Mouse (Mus musculus) kidney, embryonic 16.5 days (tissue): ENCODE results near the gene Shkbp1. TPM values are rescaled to one million over a fixed set of nuclear protein-coding genes. Genes with fewer than 3 reads are reported as not detected.
A peak's percentile ranks its signal among the peaks of the same experiment; 100 is the strongest.

Experiments used
- ATAC-seq: fragments of 200-750 bp; cut with Nextera tagmentation; 2 replicates; pipeline ENCODE4 v1.8.0; 2017; ENCODE audit warnings: moderate TSS enrichment; ENCODE audit not compliant: low FRiP score, low TSS enrichment
- H3K27ac ChIP-seq: fragments of 300-500 bp; sonication (generic); 2 replicates; pipeline ENCODE4 v1.5.1; 2014; ENCODE audit warnings: low read length
- H3K27me3 ChIP-seq: fragments of 300-500 bp; sonication (generic); 2 replicates; pipeline ENCODE4 v1.6.1; 2014; ENCODE audit warnings: low read length, control low read depth, mixed read lengths; ENCODE audit not compliant: insufficient read depth
- H3K36me3 ChIP-seq: fragments of 300-500 bp; sonication (generic); 2 replicates; pipeline ENCODE4 v1.6.1; 2014; ENCODE audit warnings: low read length, control low read depth, mixed read lengths; ENCODE audit not compliant: insufficient read depth
- H3K4me1 ChIP-seq: fragments of 300-500 bp; sonication (generic); 2 replicates; pipeline ENCODE4 v1.6.1; 2014; ENCODE audit warnings: low read length, control low read depth, mixed read lengths; ENCODE audit not compliant: insufficient read depth
- H3K4me2 ChIP-seq: fragments of 300-500 bp; sonication (generic); replicated peaks from 2 replicates; pipeline ENCODE4 v1.6.1; 2014; ENCODE audit warnings: low read depth, low read length
- H3K4me3 ChIP-seq: fragments of 300-500 bp; sonication (generic); 2 replicates; pipeline ENCODE4 v1.5.1; 2014; ENCODE audit warnings: mild to moderate bottlenecking, low read length
- H3K9ac ChIP-seq: fragments of 300-500 bp; sonication (generic); replicated peaks from 2 replicates; pipeline ENCODE4 v1.6.1; 2014; ENCODE audit warnings: low read length
- H3K9me3 ChIP-seq: fragments of 300-500 bp; sonication (generic); 2 replicates; pipeline ENCODE4 v1.6.1; 2016; ENCODE audit warnings: low read length, control low read depth
- WGBS: fragments of 180-500 bp; shearing (Covaris S2); extraction: QIAGEN DNeasy Blood & Tissue Kit; methylation state at CpG from one replicate; pipeline ENCODE4 v1.1.7; 2014; 5-methylcytosine and 5-hydroxymethylcytosine counted together
- polyA plus RNA-seq: library from polyadenylated mRNA; unstranded; fragments of >200 nt; fragmentation: Nextera tagmentation; extraction: Ambion mirVana; gene quantifications from 2 replicates; pipeline ENCODE4 v1.2.1, GENCODE M21; 2015

Gene Shkbp1
- polyA plus RNA-seq, 1 experiment from 2014 or later, result 51.4 TPM

GRCm38 (mm10) chr7:27308821-27309549, 46.8 kb downstream of the Shkbp1 start:
- peaks cover 9% of the 10 kb centered on the region for H3K9me3 ChIP-seq
- peaks cover 12% of the 10 kb centered on the region; the same call in 1 of the 2 replicates for H3K4me1 ChIP-seq
- 9% methylated on average over 28 of the region's 28 CpGs for WGBS
- peaks cover 9% of the 10 kb centered on the region for H3K36me3 ChIP-seq
- H3K27ac ChIP-seq, result 0 out of 2 replicates have a peak overlapping the region, but pooled peaks have one; percentile 5
- peak overlapping the region; percentile 59 for H3K4me2 ChIP-seq
- H3K9ac ChIP-seq, result no peak overlapping the region; the same call in 1 of the 2 replicates
- peak overlapping the region; percentile 42 for H3K4me3 ChIP-seq
- no peaks in the 10 kb centered on the region; the same call in 1 of the 2 replicates for H3K27me3 ChIP-seq
- ATAC-seq, result peak; percentile 43

GRCm38 (mm10) chr7:27307551-27307950, 48.3 kb downstream of the Shkbp1 start:
- 69% methylated on average over 9 of the region's 9 CpGs for WGBS
- Histone ChIP-seq H3K27me3 (no peaks in the 10 kb centered on the region; the same call in 1 of the 2 replicates), H3K4me3 (no peak overlapping the region), H3K4me2 (no peak overlapping the region), H3K36me3 (no peaks in the 10 kb centered on the region), H3K9me3 (no peaks in the 10 kb centered on the region), H3K4me1 (peaks cover 12% of the 10 kb centered on the region; the same call in 1 of the 2 replicates), H3K9ac (no peak overlapping the region), H3K27ac (no peak overlapping the region)
- ATAC-seq, result peak; percentile 40; the same call in 1 of the 2 replicates

DNA sequence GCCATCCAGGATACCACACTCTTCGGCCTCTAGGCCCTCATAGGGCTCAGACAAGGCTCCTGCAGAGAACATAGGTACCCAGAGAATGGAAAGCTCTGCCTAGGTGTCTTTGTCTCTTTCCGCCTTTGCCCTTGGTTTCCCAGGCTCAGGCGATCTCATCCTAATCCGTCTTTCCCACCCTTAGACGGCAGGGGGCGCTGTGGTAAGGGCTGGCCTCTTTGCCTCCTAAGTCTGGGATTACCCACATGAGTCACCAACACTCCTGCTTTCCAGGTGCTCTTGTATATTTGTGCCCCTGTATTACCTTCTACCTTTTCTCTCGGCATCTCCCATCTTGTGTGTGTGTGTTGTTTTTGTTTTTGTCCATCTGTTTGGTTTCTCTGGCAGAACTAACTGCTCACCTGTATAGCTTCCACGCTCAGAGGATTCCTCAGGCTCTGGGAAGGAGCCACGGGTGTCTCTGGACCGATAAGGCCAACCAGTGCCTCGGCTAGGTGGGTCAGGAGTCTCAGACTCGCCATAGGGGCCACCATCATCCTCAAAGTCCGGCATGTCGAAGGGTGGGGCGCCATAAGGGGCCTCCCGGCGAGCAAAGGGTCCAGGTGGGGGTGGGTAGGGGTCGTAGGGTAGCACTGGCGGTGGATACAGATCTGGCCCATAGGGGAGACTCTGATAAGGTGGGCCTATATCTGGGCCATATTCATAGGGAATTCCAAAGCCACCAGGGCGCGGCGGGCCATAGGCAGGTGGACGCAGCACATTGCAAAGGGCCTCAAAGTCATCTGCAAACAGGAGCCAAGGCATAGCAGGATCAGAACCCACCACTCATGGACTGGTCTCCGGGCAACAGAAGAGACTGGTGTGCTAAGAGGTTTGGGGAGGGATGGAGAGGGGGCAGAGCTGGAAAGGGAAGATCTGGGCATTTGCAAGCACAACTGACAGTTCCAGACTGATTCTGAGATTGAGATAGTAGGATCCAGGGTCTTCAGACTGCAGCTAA, 49.4 kb downstream of the Shkbp1 start:
- 77% methylated on average over 24 of the region's 24 CpGs for WGBS
- no peaks in the 10 kb centered on the region; the same call in 1 of the 2 replicates for H3K27me3 ChIP-seq

DNA sequence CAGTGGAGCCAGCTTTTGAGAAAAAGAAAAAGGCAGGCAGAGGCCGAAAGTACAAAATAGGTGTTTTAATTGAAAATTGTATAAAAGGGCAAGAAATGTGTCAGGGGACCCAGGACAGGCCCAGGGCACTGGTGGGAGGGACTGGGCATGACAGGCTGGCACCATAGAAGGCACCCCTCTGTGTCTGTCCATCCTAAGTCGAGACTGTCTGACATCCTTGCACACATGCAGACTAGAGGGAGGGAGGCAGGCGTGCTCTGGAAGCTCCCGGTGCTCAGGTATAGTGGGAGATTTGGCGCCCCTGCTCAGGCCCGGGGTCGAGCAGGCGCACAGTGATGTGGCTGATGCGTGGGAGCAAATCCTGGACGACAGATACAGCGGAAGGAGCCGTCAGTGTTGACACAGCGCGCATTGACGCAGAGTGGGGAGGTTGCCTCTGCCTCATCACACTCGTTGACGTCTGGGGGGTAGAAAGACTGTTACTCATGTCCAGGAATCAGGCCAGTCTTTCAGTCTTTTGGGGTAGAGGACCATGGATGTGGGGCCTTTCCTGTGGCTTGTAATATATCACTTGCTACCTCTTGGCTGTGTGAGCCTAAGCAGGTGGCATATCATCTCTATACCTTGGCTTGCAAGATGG, 50.6 kb downstream of the Shkbp1 start:
- no peak overlapping the region for H3K4me2 ChIP-seq
- no peak overlapping the region for H3K4me3 ChIP-seq
- peaks cover 11% of the 10 kb centered on the region; the same call in 1 of the 2 replicates for H3K4me1 ChIP-seq
- no peak overlapping the region for H3K27ac ChIP-seq
- no peaks in the 10 kb centered on the region for H3K27me3 ChIP-seq
- no peak overlapping the region for H3K9ac ChIP-seq
- H3K36me3 ChIP-seq, result no peaks in the 10 kb centered on the region
- ATAC-seq, result no peak
- WGBS, result 78% methylated on average over 17 of the region's 17 CpGs
- no peaks in the 10 kb centered on the region for H3K9me3 ChIP-seq

More for the DNA sequence above, 49.4 kb downstream of the Shkbp1 start:
- ATAC-seq, result no peak
- Histone ChIP-seq H3K9ac (no peak overlapping the region), H3K9me3 (no peaks in the 10 kb centered on the region), H3K4me1 (peaks cover 15% of the 10 kb centered on the region; the same call in 1 of the 2 replicates), H3K36me3 (no peaks in the 10 kb centered on the region), H3K4me2 (no peak overlapping the region), H3K27ac (no peak overlapping the region), H3K4me3 (no peak overlapping the region)

GRCm38 (mm10) chr7:27302172-27302571, 53.6 kb downstream of the Shkbp1 start:
- H3K9ac ChIP-seq, result no peak overlapping the region
- H3K27ac ChIP-seq, result no peak overlapping the region
- H3K27me3 ChIP-seq, result no peaks in the 10 kb centered on the region
- 0 out of 2 replicates have a peak, but pooled peaks have one; percentile 28 for ATAC-seq
- H3K36me3 ChIP-seq, result no peaks in the 10 kb centered on the region
- 0 out of 2 replicates have a peak, but pooled peaks cover 4% of the 10 kb centered on the region for H3K9me3 ChIP-seq
- no peak overlapping the region for H3K4me3 ChIP-seq
- no peak overlapping the region for H3K4me2 ChIP-seq
- WGBS, result 8% methylated on average over 11 of the region's 11 CpGs
- peaks cover 3% of the 10 kb centered on the region; the same call in 1 of the 2 replicates for H3K4me1 ChIP-seq

GRCm38 (mm10) chr7:27300801-27301200, 55.0 kb downstream of the Shkbp1 start:
- Histone ChIP-seq H3K9ac (no peak overlapping the region), H3K4me3 (no peak overlapping the region), H3K9me3 (0 out of 2 replicates have a peak, but pooled peaks cover 4% of the 10 kb centered on the region), H3K36me3 (no peaks in the 10 kb centered on the region), H3K4me2 (no peak overlapping the region), H3K27me3 (no peaks in the 10 kb centered on the region), H3K4me1 (peaks cover 3% of the 10 kb centered on the region; the same call in 1 of the 2 replicates), H3K27ac (no peak overlapping the region)
- WGBS, result 73% methylated on average over 5 of the region's 5 CpGs
- ATAC-seq, result no peak

DNA sequence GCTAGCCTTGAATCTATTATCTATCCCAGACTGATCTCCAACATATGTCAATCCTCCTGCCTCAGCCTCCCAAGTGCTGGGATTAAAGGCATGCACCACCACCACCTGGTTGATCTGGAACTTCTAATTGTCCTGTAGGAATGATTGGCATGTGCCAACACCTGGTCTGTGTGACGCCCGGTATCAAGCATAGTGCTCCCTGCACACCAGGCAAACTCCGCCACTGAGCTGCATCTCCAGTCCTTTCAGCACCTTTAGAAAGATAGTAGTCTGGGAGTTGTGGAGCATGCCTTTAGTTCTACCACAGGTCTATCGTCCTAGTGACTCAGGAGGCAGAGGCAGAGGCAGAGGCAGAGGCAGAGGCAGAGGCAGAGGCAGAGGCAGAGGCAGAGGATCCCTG, 55.5 kb downstream of the Shkbp1 start:
- Histone ChIP-seq H3K27ac (no peak overlapping the region), H3K36me3 (no peaks in the 10 kb centered on the region), H3K4me2 (no peak overlapping the region), H3K4me1 (peaks cover 3% of the 10 kb centered on the region; the same call in 1 of the 2 replicates), H3K9me3 (0 out of 2 replicates have a peak, but pooled peaks cover 4% of the 10 kb centered on the region), H3K27me3 (no peaks in the 10 kb centered on the region), H3K9ac (no peak overlapping the region), H3K4me3 (no peak overlapping the region)
- ATAC-seq, result no peak
- 81% methylated on average over 4 of the region's 4 CpGs for WGBS

- Histone ChIP-seq H3K27me3 (no peaks in the 10 kb centered on the region), H3K4me1 (peaks cover 3% of the 10 kb centered on the region; the same call in 1 of the 2 replicates), H3K4me2 (no peak overlapping the region), H3K4me3 (no peak overlapping the region), H3K36me3 (no peaks in the 10 kb centered on the region), H3K9me3 (0 out of 2 replicates have a peak, but pooled peaks cover 4% of the 10 kb centered on the region), H3K27ac (no peak overlapping the region), H3K9ac (no peak overlapping the region)
- ATAC-seq, result no peak
- 80% methylated on average over 6 of the region's 6 CpGs for WGBS
Observed at GRCm38 (mm10) chr7:27298816-27299215, 57.0 kb downstream of the Shkbp1 start.

DNA sequence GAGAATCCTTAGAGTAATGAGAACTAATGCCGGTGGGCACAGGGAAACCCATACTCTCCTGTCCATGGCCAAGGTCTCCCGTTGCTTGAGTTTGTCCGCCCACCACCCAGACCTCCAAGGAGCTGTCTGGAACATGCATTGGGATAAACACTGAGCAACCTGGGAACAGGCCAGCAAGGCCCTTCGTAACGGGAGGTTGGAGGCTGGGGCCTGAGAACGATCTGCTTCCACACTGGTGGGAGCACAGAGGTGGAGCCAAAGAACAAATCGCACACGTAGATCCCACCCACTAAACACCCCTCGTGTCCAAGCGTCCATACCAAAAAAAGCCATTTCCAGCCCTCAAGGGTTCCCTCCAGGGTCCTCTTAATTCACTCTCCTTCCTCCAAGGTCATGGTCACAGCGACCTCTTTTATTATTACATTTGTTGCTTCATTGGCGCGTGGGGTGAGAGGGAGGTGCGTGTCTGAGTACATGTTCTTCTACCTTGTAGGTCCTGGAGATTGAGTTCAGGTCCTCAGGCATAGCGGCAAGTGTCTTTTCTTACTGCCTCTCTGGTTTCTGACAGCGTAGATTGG, 57.7 kb downstream of the Shkbp1 start:
- no peaks in the 10 kb centered on the region for H3K27me3 ChIP-seq
- 74% methylated on average over 16 of the region's 16 CpGs for WGBS
- ATAC-seq, result no peak
- 0 out of 2 replicates have a peak, but pooled peaks cover 4% of the 10 kb centered on the region for H3K9me3 ChIP-seq
- H3K36me3 ChIP-seq, result no peaks in the 10 kb centered on the region
- H3K27ac ChIP-seq, result no peak overlapping the region
- H3K4me1 ChIP-seq, result peaks cover 3% of the 10 kb centered on the region; the same call in 1 of the 2 replicates
- no peak overlapping the region for H3K4me2 ChIP-seq
- H3K9ac ChIP-seq, result no peak overlapping the region
- H3K4me3 ChIP-seq, result no peak overlapping the region
